In the genomic region with DNA sequence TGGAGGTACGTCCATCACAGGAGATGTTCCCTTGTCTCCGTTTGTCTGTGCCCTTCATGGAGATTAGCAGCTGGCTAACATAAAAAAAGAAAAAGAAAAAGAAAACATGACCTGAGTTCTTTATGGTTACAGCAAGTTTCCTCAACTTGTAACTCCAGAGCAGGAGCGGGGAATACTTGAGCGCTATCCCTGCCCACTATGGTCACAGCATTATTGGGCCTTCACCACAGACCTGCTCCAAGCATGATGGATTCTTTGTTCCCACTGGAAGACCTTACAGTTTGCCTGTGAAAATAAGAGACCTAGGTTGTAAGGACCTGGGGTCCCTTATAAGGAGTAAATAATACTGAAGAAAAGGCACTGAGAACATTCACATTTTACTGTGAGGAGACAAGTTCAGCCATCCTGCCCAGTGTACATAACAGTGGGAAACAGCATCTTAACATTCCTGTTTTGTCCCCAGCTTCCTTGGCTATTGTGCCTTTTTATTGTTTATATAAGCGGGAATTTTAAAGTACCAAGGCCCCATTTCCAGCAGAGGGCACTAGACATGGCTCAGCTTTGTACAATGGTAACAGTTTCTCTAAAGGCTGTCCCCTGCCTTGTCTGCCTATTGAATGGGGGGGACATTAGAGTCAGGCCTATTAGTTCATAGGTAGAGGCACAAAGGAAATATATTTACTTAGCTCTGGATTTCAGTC, we compare ENCODE assay signal across 7 mouse cellular contexts. TPM values are rescaled to one million over a fixed set of nuclear protein-coding genes. Genes with fewer than 3 reads are reported as not detected.
DNase-seq lines count a peak whose midpoint lies in the region; ATAC-seq lines count a peak whose summit lies in the region.

No protein-coding gene starts in this region.

- no peaks in the 10 kb centered on the region; the same call in 1 of the 2 replicates for H3K9me3 ChIP-seq in neural tube, embryonic 11.5 days (ENCODE audit: control insufficient read depth, low read length)
- H3K9me3 ChIP-seq in hindbrain, embryonic 12.5 days (replicated peaks) = no peaks in the 10 kb centered on the region
- H3K9me3 ChIP-seq in liver, embryonic 15.5 days (replicated peaks) = no peaks in the 10 kb centered on the region

- H3K4me1 ChIP-seq in neural tube, embryonic 11.5 days (ENCODE audit: control insufficient read depth, insufficient read depth, low read length) = peaks cover 12% of the 10 kb centered on the region
- peaks cover 27% of the 10 kb centered on the region for H3K4me1 ChIP-seq in hindbrain, embryonic 12.5 days
- H3K4me1 ChIP-seq in liver, embryonic 15.5 days (replicated peaks) = peaks cover 71% of the 10 kb centered on the region

- no peak overlapping the region for H3K9ac ChIP-seq in neural tube, embryonic 11.5 days (ENCODE audit: low read length)
- no peak overlapping the region; the same call in 1 of the 2 replicates for H3K9ac ChIP-seq in hindbrain, embryonic 12.5 days
- peak overlapping the region; percentile 64 for H3K9ac ChIP-seq in liver, embryonic 15.5 days

- 0 out of 2 replicates have a peak overlapping the region, but pooled peaks have one; percentile 17 for H3K27ac ChIP-seq in neural tube, embryonic 11.5 days (ENCODE audit: low read depth, low read length)
- H3K27ac ChIP-seq in hindbrain, embryonic 12.5 days = peak overlapping the region; percentile 99
- peak overlapping the region; percentile 96 for H3K27ac ChIP-seq in liver, embryonic 15.5 days (replicated peaks)

- H3K4me3 ChIP-seq in neural tube, embryonic 11.5 days (ENCODE audit: low read depth, low read length) = no peak overlapping the region
- H3K4me3 ChIP-seq in hindbrain, embryonic 12.5 days = no peak overlapping the region
- no peak overlapping the region for H3K4me3 ChIP-seq in liver, embryonic 15.5 days (replicated peaks)

- WGBS in neural tube, embryonic 11.5 days = 82% methylated on average over 5 of the region's 5 CpGs
- 73% methylated on average over 5 of the region's 5 CpGs for WGBS in hindbrain, embryonic 12.5 days
- WGBS in liver, embryonic 15.5 days (ENCODE audit: insufficient replicate concordance) = 73% methylated on average over 5 of the region's 5 CpGs

- peaks cover 14% of the 10 kb centered on the region for H3K36me3 ChIP-seq in neural tube, embryonic 11.5 days (ENCODE audit: control insufficient read depth, insufficient read depth, low read length)
- peaks cover 30% of the 10 kb centered on the region for H3K36me3 ChIP-seq in hindbrain, embryonic 12.5 days
- peaks cover 63% of the 10 kb centered on the region for H3K36me3 ChIP-seq in liver, embryonic 15.5 days (replicated peaks)

- no peaks in the 10 kb centered on the region for H3K27me3 ChIP-seq in neural tube, embryonic 11.5 days (ENCODE audit: control insufficient read depth, insufficient read depth, low read length)
- no peaks in the 10 kb centered on the region for H3K27me3 ChIP-seq in hindbrain, embryonic 12.5 days
- H3K27me3 ChIP-seq in liver, embryonic 15.5 days = no peaks in the 10 kb centered on the region

- no peak overlapping the region; the same call in 1 of the 2 replicates for H3K4me2 ChIP-seq in neural tube, embryonic 11.5 days (ENCODE audit: low read depth)
- H3K4me2 ChIP-seq in hindbrain, embryonic 12.5 days (replicated peaks) = peak overlapping the region; percentile 89; the same call in 1 of the 2 replicates
- H3K4me2 ChIP-seq in liver, embryonic 15.5 days = peak overlapping the region; percentile 74

- DNase-seq in neural tube, embryonic 11.5 days (ENCODE audit: low spot score) = peak; percentile 46
- DNase-seq in neural tube, embryonic 10.5 days (ENCODE audit: extremely low spot score, low spot score) = no peak
- peak; percentile 81 for DNase-seq in embryo, embryonic 10.5 days (ENCODE audit: low spot score)
- DNase-seq in retina, postnatal 1 day = peak; percentile 71
- no peak for DNase-seq in ovary, adult 18-20 months (ENCODE audit: low spot score)

- ATAC-seq in neural tube, embryonic 11.5 days (ENCODE audit: insufficient read depth, low FRiP score, low TSS enrichment) = no peak
- ATAC-seq in hindbrain, embryonic 12.5 days (ENCODE audit: low FRiP score) = no peak
- ATAC-seq in liver, embryonic 15.5 days (ENCODE audit: insufficient read depth) = no peak

RNA-seq across cellular contexts. Expression of a gene that starts 4.8 kb away (rescaled TPM):
- polyA plus RNA-seq in neural tube, embryonic 11.5 days (2014; fragmentation: Nextera tagmentation; extraction: Ambion mirVana) = 48.9 and 49.3 TPM in 2 replicates
- polyA plus RNA-seq in hindbrain, embryonic 12.5 days (2016; fragmentation: Nextera tagmentation; extraction: Ambion mirVana) = 58.3 and 68.2 TPM in 2 replicates
- 20.9 and 22.3 TPM in 2 replicates for polyA plus RNA-seq in liver, embryonic 15.5 days (2015; fragmentation: Nextera tagmentation; extraction: Ambion mirVana)

RNA-seq across cellular contexts. Expression of a gene that starts 4.8 kb away (rescaled TPM):
- polyA plus RNA-seq in neural tube, embryonic 11.5 days (2014; fragmentation: Nextera tagmentation; extraction: Ambion mirVana) = 67.9 and 72.0 TPM in 2 replicates
- polyA plus RNA-seq in hindbrain, embryonic 12.5 days (2016; fragmentation: Nextera tagmentation; extraction: Ambion mirVana) = 46.8 and 51.1 TPM in 2 replicates
- 68.7 and 71.1 TPM in 2 replicates for polyA plus RNA-seq in liver, embryonic 15.5 days (2015; fragmentation: Nextera tagmentation; extraction: Ambion mirVana)

RNA-seq across cellular contexts. Expression of a gene that starts 11.1 kb away (rescaled TPM):
- 213 and 214 TPM in 2 replicates for polyA plus RNA-seq in neural tube, embryonic 11.5 days (2014; fragmentation: Nextera tagmentation; extraction: Ambion mirVana)
- 294 and 303 TPM in 2 replicates for polyA plus RNA-seq in hindbrain, embryonic 12.5 days (2016; fragmentation: Nextera tagmentation; extraction: Ambion mirVana)
- polyA plus RNA-seq in liver, embryonic 15.5 days (2015; fragmentation: Nextera tagmentation; extraction: Ambion mirVana) = 7.3 and 8.0 TPM in 2 replicates

RNA-seq across cellular contexts. Expression of a gene that starts 23.8 kb away (rescaled TPM):
- 23.7 and 28.5 TPM in 2 replicates for polyA plus RNA-seq in neural tube, embryonic 11.5 days (2014; fragmentation: Nextera tagmentation; extraction: Ambion mirVana)
- polyA plus RNA-seq in hindbrain, embryonic 12.5 days (2016; fragmentation: Nextera tagmentation; extraction: Ambion mirVana) = 25.7 and 28.7 TPM in 2 replicates
- 8.5 and 9.7 TPM in 2 replicates for polyA plus RNA-seq in liver, embryonic 15.5 days (2015; fragmentation: Nextera tagmentation; extraction: Ambion mirVana)

RNA-seq across cellular contexts. Expression of a gene that starts 41.4 kb away (rescaled TPM):
- 42.9 and 51.3 TPM in 2 replicates for polyA plus RNA-seq in neural tube, embryonic 11.5 days (2014; fragmentation: Nextera tagmentation; extraction: Ambion mirVana)
- 45.2 and 46.0 TPM in 2 replicates for polyA plus RNA-seq in hindbrain, embryonic 12.5 days (2016; fragmentation: Nextera tagmentation; extraction: Ambion mirVana)
- 31.1 and 37.0 TPM in 2 replicates for polyA plus RNA-seq in liver, embryonic 15.5 days (2015; fragmentation: Nextera tagmentation; extraction: Ambion mirVana)

Comparison
In these comparisons a context has a peak if more than half of its experiments do, and no peak if none do; other contexts are left out.
1. DNase-seq: peak in neural tube, embryonic 11.5 days (single experiment), embryo, embryonic 10.5 days (single experiment) and retina, postnatal 1 day (single experiment); none in neural tube, embryonic 10.5 days (single experiment) and ovary, adult 18-20 months (single experiment).
2. H3K27ac ChIP-seq: peak in every context shown above with its lines; median percentile 99 in hindbrain, embryonic 12.5 days; 96 in liver, embryonic 15.5 days; 17 in neural tube, embryonic 11.5 days.
3. RNA of a gene that starts 11.1 kb away (polyA plus RNA-seq): 294 to 303 TPM in hindbrain, embryonic 12.5 days and 213 to 214 TPM in neural tube, embryonic 11.5 days; 7.3 to 8.0 TPM in liver, embryonic 15.5 days; every median in the first group is over 10 times any median in the second.